Mouse (Mus musculus) macrophage (primary cell): ENCODE measurements around the gene Gab2. TPM values are rescaled to one million over a fixed set of nuclear protein-coding genes. Genes with fewer than 3 reads are reported as not detected.
"Not testable (repeated sequence)": the region's sequence is repeated elsewhere in the genome, so short reads cannot be mapped to it uniquely, and the experiment has no call there.

ENCODE experiments used
- H3K27ac ChIP-seq: fragments of 350-480 bp; formaldehyde crosslinking; 2 replicates; pipeline ENCODE4 v1.9.0; 2021
- H3K36me3 ChIP-seq: fragments of 350-480 bp; formaldehyde crosslinking; 2 replicates; pipeline ENCODE4 v1.9.0; 2021; ENCODE audit errors: inconsistent target
- H3K4me3 ChIP-seq: fragments of 350-480 bp; formaldehyde crosslinking; 2 replicates; pipeline ENCODE4 v1.9.0; 2021; ENCODE audit errors: inconsistent target
- H3K79me2 ChIP-seq: fragments of 350-480 bp; formaldehyde crosslinking; 2 replicates; pipeline ENCODE4 v1.9.0; 2021; ENCODE audit errors: inconsistent target
- WGBS: methylation state at CpG from one replicate; pipeline ENCODE4 v1.1.7; 2026; ENCODE audit warnings: inconsistent platforms; ENCODE audit not compliant: missing documents; 5-methylcytosine and 5-hydroxymethylcytosine counted together
- polyA plus RNA-seq: library from polyadenylated mRNA; stranded (reverse); fragments of 250-400 nt; gene quantifications from 3 replicates; pipeline ENCODE4 v1.2.4, GENCODE M21; 2018; ENCODE audit warnings: inconsistent platforms

Gab2 gene
- polyA plus RNA-seq, 1 experiment from 2014 or later: 68.4 TPM

DNA sequence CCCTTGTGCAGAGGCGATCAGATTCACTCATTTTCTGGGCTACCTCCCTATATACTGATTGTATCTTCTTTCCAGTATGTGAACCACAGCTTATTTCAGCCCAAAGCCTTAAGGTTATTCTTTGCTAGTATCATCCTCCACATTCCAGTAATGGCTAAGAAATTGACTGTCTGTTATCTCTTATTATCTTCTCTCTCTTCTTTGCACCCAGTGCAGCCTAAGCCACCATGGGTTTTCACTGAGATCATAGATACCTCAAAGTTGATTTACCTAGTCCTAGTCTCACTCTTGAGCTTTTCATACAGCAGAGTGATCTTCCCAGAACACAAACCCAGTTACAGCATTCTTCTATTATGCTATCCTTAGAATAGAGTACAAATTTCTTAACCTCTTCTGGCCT is 100.5 kb downstream of the Gab2 start:
- no peaks in the 10 kb centered on the region for H3K36me3 ChIP-seq
- peaks cover 94% of the 10 kb centered on the region for H3K79me2 ChIP-seq
- no CpG with 5 or more reads among the region's 1 CpGs for WGBS

DNA sequence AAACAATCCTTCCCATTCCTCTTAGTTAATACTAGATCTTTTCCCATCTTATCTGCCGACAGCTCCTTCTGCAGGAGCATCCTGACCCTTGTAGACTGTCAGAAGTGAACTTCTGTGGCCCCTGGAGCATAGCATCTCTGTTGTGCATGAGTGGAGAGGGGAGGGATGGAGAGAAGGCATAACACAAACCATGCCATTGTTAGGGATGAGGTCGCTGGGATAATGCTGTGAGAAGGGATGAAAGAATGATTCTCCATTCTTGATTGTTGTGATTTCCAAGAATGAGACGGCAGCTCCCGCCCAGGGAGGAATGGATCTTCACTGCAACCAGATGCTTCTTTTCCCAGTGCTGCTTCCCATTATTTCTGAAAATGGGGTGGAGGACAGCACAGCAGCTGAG is 102.0 kb downstream of the Gab2 start:
- H3K4me3 ChIP-seq: no peak overlapping the region
- H3K27ac ChIP-seq: no peak overlapping the region
- no peaks in the 10 kb centered on the region for H3K36me3 ChIP-seq
- WGBS: 97% methylated on average over 4 of the region's 4 CpGs
- H3K79me2 ChIP-seq: peaks cover 99% of the 10 kb centered on the region

More for the DNA sequence above, 100.5 kb downstream of the Gab2 start:
- Histone ChIP-seq H3K4me3 (no peak overlapping the region), H3K27ac (no peak overlapping the region)

DNA sequence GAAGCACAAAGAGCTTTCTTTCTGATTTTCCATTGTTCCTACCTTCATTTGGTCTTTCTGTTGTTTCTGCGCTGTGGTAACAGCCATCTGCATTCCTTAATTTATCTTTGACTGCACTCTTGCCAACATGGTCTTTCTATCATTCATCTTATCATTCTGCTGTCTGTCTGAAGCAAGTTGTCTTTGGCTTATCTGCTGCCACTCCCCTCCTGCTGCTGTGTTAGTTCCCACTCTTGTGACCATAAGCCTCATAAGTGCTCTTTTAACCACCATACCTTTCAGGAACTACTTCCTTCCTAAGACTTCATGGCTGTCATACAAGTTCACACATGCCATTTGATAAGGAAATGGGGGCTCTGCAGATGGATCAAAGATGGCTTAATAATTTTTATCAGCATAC is 102.6 kb downstream of the Gab2 start:
- peaks cover 100% of the 10 kb centered on the region for H3K79me2 ChIP-seq
- H3K36me3 ChIP-seq: no peaks in the 10 kb centered on the region
- WGBS: 64% methylated on average over 1 of the region's 1 CpGs
- no peak overlapping the region for H3K4me3 ChIP-seq
- H3K27ac ChIP-seq: no peak overlapping the region

DNA sequence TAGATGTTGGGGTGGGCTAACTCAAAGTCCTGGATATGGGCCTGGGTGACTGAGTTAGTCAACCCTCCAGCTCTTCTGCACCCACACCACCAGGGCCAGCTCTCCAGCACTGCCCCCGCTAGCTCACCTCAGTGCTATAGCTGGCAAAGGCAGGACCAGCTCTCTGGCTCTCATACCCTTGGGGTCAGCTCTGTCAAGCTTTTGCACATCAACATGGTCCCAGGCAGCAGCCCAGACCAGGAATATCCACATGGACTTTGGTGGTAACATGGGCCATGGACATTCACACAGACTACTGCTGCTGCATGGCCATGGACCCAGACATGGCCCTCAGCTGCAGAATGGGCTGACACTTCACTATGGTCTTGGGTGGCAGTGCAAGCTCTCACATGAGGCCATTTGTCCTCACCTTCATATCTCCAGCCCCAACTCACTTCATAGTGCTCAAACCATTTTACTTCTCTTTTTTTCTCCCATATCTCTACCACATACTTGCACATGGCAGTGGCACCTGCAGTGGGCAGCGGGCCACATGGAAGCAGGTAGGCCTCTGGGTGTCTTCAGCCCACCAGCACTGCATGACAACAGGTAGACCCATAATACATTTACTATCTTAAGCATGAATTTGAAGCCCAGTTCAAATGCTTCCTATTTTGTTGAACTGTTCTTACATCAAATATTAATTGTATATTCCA is 106.1 kb downstream of the Gab2 start:
- WGBS: 100% methylated on average over 2 of the region's 2 CpGs
- Histone ChIP-seq H3K79me2 (peaks cover 100% of the 10 kb centered on the region), H3K36me3 (no peaks in the 10 kb centered on the region), H3K27ac (no peak overlapping the region), H3K4me3 (no peak overlapping the region)

DNA sequence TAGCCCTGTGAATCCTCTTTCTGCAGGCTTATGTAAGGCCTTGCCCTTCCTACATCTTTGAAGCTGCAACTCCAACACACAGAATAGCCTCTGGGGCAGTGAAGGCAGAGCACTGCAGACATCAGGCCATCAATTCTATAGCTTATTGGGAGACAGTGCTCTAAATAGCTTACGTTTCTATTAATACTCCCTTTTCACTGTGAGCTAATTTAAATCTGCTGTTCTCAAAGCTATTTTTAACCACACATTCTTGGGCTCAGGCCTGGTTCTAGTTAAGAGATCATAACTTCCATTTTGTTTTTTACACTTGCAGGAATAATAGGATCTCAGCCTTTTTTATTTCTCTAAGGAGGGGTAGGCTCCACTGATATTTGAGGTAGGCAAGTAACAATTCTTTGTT is 107.7 kb downstream of the Gab2 start:
- WGBS: 92% methylated on average over 1 of the region's 1 CpGs
- H3K79me2 ChIP-seq: peaks cover 100% of the 10 kb centered on the region
- H3K36me3 ChIP-seq: no peaks in the 10 kb centered on the region
- no peak overlapping the region for H3K4me3 ChIP-seq
- H3K27ac ChIP-seq: no peak overlapping the region

DNA sequence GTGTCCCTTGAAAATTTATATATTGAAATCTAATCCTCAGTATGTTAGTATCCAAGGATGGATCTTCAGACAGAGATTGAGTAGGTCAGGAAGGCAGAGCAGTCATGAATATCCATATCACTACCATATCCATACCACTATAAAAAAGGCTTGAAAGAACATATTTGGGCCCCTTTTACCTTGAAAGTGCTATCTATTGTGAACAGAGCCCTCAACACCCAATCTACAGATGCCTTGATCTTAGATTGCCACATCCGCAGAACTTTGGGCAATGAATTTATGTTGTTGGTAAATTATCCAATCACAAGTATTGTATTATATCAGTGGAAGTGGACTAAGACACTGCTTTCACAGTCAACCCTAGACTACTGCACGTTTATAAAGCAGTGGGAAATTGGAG is 122.5 kb downstream of the Gab2 start:
- 96% methylated on average over 2 of the region's 2 CpGs for WGBS

DNA sequence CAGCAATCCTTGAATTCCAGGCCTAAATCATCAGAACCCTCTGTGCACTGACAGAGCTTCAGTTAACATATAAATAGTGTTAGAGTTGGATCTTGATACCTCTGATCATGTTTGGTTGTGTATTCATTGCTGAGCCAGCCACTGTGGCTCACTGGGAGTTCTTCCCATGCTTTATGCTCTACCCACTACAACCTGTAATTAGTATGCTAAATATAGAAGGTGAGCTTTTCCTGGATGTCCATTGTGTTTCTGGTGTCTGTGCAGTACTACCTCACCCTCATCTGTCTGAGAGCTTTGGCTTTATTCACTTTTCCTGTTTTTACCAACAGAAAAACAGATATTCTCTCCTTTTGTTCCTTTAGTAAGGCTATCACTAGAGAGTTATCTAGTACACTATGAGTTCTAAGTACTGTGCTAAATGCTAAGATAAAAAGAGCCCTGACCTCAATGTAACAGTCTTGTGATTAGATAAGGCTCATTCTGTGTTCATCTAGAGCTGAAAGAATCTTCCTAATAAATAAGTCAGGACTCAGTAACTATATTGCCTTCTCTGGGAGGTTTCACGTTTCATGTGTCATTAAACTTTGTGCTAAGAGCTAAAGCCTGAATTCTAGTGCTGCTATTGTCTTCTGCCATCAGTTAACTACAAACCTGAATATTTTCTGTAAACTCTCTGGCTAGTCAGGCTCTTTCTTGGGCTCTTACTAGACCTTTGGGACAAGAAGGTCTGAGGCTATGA is 127.6 kb downstream of the Gab2 start:
- Histone ChIP-seq H3K36me3 (no peaks in the 10 kb centered on the region), H3K79me2 (peaks cover 92% of the 10 kb centered on the region), H3K4me3 (no peak overlapping the region), H3K27ac (no peak overlapping the region)
- 93% methylated on average over 1 of the region's 1 CpGs for WGBS

More for the DNA sequence above, 122.5 kb downstream of the Gab2 start:
- no peak overlapping the region for H3K4me3 ChIP-seq
- no peak overlapping the region for H3K27ac ChIP-seq
- H3K79me2 ChIP-seq: peaks cover 92% of the 10 kb centered on the region
- no peaks in the 10 kb centered on the region for H3K36me3 ChIP-seq

DNA sequence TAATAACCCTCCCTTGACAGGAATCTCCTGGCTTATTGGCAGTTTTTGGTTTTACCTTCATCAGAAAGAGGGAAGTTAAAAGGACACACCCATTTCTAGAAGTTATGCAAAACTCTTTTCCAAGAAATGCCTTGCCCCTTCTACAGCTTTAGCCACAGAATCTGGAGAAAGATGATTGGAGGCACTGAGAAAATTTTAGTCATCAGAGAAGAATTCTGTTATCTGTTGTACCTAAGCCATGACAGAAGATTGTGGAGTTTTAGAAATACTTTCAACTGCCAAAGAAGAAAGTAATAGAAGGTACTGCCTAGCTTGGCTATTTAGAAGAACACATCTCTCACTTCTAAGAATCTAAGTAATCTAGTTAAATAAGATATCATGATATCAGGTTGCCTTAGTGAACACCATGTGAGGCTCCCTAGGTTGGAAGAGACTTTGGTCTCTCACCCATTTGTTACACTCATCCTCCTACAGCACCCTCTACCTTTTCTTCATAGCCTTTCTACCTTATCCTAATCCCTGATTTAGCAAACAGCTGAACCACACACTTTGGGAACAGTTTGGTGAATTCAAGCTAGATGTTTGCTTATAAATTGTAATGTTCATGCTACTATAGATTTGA is 128.8 kb downstream of the Gab2 start:
- Histone ChIP-seq H3K27ac (peak overlapping the region; percentile 73), H3K4me3 (no peak overlapping the region), H3K36me3 (no peaks in the 10 kb centered on the region), H3K79me2 (peaks cover 87% of the 10 kb centered on the region)

DNA sequence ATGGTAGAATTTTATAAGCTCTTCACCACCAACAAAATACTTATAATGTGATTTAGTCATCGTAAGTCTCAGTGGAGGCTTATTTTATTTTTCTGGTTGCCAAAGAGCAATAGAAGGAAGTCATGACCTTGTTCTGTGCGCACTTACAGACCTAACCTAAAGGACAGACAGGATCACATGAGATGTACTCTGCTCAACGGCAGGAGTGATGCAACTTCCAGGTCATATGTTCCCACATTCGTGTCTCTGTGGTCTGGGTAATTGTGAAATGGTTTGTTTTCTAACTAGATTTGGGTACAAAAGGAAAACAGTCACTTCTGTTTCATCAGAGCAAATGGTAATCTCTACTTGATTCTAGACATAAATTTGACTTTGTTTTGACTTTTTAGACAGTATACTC is 129.7 kb downstream of the Gab2 start:
- H3K79me2 ChIP-seq: peaks cover 78% of the 10 kb centered on the region
- no peaks in the 10 kb centered on the region for H3K36me3 ChIP-seq
- WGBS: 0% methylated on average over 4 of the region's 4 CpGs
- H3K4me3 ChIP-seq: no peak overlapping the region
- peak overlapping the region; percentile 73 for H3K27ac ChIP-seq

DNA sequence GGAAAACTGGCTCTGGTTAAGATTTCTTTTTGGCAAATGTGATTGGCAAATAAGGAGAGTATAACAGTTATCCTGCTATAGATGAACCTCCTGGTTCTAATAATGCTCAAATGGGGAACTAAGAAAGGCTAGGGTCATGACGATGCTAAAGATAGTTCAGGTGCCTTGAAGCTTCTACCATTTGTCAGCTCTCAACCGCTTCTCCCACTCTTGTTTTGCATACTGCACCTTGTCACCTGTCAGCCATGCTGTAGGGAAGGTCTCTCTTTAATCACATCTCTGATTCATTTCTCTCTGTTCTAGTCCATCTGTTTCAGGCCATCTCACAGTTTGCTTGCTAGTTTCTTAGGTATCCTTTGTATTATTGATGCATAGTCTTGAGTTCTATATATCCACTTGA is 142.4 kb downstream of the Gab2 start:
- H3K79me2 ChIP-seq: peaks cover 51% of the 10 kb centered on the region
- WGBS: 100% methylated on average over 2 of the region's 2 CpGs
- H3K4me3 ChIP-seq: no peak overlapping the region
- H3K36me3 ChIP-seq: peaks cover 38% of the 10 kb centered on the region
- no peak overlapping the region for H3K27ac ChIP-seq

DNA sequence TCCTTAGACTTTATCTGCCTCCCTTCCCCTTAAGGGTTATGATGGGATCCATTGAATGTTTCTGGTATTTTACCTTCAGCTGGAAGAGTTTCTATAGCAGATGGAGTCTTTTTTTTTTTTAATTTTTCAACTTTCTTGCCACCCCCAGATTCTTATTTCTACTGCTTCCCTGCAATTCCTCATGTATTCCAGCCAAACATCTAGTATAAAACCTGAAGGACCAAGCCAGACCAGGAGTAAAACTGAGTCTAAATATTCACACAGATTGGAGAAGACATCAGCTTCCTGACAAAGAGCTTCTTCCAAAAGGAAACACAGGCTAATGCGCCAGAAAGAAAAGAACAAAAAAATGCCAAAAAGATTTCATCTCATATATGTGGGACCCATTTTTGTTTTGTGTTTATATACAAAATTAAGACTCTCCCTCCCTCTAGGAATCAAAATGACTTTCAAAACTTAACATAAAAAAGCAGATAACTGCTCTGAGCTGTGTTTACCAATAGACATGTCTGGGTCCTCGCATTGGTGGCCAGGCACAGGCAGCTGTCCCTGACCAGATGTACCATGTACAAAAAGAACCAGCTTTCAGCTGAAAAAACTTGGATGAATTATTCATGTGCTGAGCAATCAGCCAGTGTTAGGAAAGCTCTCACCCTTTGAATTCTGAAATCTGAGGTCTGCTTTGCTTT is 164.0 kb downstream of the Gab2 start:
- Histone ChIP-seq H3K27ac (no peak overlapping the region), H3K79me2 (peaks cover 79% of the 10 kb centered on the region), H3K36me3 (no peaks in the 10 kb centered on the region), H3K4me3 (no peak overlapping the region)
- 86% methylated on average over 2 of the region's 2 CpGs for WGBS

DNA sequence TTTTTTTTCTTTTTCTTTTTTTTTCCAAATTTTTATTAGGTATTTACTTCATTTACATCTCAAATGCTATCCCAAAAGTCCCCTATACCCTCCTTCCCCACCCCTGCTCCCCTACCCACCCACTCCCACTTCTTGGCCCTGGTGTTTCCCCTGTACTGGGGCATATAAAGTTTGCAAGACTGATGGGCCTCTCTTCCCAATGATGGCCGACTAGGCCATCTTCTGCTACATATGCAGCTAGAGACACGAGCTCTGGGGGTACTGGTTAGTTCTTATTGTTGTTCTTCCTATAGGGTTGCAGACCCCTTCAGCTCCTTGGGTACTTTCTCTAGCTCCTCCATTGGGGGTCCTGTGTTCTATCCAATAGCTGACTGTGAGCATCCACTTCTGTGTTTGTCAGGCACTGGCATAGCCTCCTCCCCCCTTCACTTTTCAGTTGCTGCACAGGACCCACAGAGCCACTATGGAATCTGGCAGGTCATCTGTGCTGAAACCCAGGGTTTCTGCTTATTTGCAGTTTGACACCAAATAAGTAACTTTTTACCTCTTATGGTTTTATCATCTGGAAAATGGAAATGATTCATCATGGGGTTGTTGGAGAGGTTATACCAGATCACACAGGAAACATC is 164.7 kb downstream of the Gab2 start:
- not testable (repeated sequence) for H3K27ac ChIP-seq, H3K4me3 ChIP-seq, H3K36me3 ChIP-seq
- H3K79me2 ChIP-seq: peaks cover 79% of the 10 kb centered on the region
- WGBS: 74% methylated on average over 2 of the region's 2 CpGs

DNA sequence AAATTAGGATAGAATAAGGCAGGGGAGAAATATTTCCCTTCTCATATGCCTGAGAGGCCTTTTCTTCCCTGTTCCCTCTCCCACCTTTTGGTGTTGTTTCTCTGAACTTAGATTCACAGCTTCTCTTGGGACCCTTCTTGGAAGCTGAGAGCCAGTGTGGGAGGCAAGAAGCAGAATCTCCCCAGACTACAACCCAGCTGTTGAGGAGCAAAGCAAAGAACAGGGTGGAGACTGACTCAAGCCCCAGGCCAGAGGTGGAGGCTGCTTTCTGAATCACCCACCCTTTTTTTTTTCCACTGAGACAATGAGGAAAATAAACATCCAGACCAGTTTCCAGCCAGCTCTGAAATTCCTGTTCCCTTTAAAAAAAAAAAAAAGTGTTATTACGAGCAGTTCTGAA is 166.3 kb downstream of the Gab2 start:
- WGBS: 89% methylated on average over 1 of the region's 1 CpGs
- no peak overlapping the region for H3K4me3 ChIP-seq
- H3K27ac ChIP-seq: no peak overlapping the region
- no peaks in the 10 kb centered on the region for H3K36me3 ChIP-seq
- H3K79me2 ChIP-seq: peaks cover 78% of the 10 kb centered on the region

DNA sequence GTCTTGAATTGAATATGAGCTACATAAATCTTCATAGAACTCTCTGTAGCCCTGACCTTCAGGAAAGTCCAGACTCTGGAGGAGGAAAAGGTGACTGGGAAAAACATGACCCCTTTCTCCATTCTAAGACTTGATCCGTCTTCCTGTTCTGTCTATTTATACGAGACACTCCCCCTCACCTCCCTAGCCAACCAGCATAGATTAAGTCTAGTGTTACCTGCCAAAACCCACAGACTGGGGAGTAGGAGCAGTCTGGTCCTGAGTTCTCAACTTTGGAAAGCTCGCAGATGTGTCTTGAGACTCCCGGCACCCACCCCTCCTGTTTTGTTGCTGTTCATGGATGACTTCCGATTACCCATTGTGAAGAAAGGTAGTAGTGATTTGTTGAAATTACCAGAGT is 166.8 kb downstream of the Gab2 start:
- peaks cover 78% of the 10 kb centered on the region for H3K79me2 ChIP-seq
- no peaks in the 10 kb centered on the region for H3K36me3 ChIP-seq
- WGBS: 92% methylated on average over 5 of the region's 5 CpGs
- no peak overlapping the region for H3K4me3 ChIP-seq
- no peak overlapping the region for H3K27ac ChIP-seq
